Mouse (Mus musculus) embryonic facial prominence, embryonic 14.5 days (tissue): Measurements from ENCODE around the gene Scgb1b10. TPM values are rescaled to one million over a fixed set of nuclear protein-coding genes. Genes with fewer than 3 reads are reported as not detected.
"Not testable (repeated sequence)": the region's sequence is repeated elsewhere in the genome, so short reads cannot be mapped to it uniquely, and the experiment has no call there.

Experiments
- ATAC-seq: fragments of 200-750 bp; cut with Nextera tagmentation; 2 replicates; pipeline ENCODE4 v1.8.0; 2017; ENCODE audit warnings: low read depth, moderate number of reproducible peaks, moderate TSS enrichment
- DNase-seq: peaks from one replicate; pipeline ENCODE4 v3.0.0-alpha.2; 2015; ENCODE audit warnings: low spot score
- H3K27ac ChIP-seq: fragments of 300-500 bp; sonication (generic); replicated peaks from 2 replicates; pipeline ENCODE4 v1.5.1; 2014; ENCODE audit warnings: low read depth, mild to moderate bottlenecking, low read length, moderate library complexity
- H3K27me3 ChIP-seq: fragments of 300-500 bp; sonication (generic); replicated peaks from 2 replicates; pipeline ENCODE4 v1.6.1; 2014; ENCODE audit warnings: low read length; ENCODE audit not compliant: control insufficient read depth, insufficient read depth
- H3K36me3 ChIP-seq: fragments of 300-500 bp; sonication (generic); 2 replicates; pipeline ENCODE4 v1.6.1; 2014; ENCODE audit warnings: low read length, mixed read lengths; ENCODE audit not compliant: control insufficient read depth, insufficient read depth
- H3K4me1 ChIP-seq: fragments of 300-500 bp; sonication (generic); 2 replicates; pipeline ENCODE4 v1.6.1; 2014; ENCODE audit warnings: antibody characterized with exemption, low read length; ENCODE audit not compliant: control insufficient read depth, insufficient read depth
- H3K4me2 ChIP-seq: fragments of 300-500 bp; sonication (generic); 2 replicates; pipeline ENCODE4 v1.6.1; 2014; ENCODE audit warnings: low read depth, mild to moderate bottlenecking, low read length, moderate library complexity, mixed read lengths
- H3K4me3 ChIP-seq: fragments of 300-500 bp; sonication (generic); 2 replicates; pipeline ENCODE4 v1.5.1; 2014; ENCODE audit warnings: low read depth, mild to moderate bottlenecking, low read length
- H3K9ac ChIP-seq: fragments of 300-500 bp; sonication (generic); 2 replicates; pipeline ENCODE4 v1.6.1; 2014; ENCODE audit warnings: low read depth, mild to moderate bottlenecking, low read length, moderate library complexity, mixed read lengths
- H3K9me3 ChIP-seq: fragments of 300-500 bp; sonication (generic); 2 replicates; pipeline ENCODE4 v1.6.1; 2016; ENCODE audit warnings: low read length; ENCODE audit not compliant: control insufficient read depth
- polyA plus RNA-seq: library from polyadenylated mRNA; unstranded; fragments of >200 nt; fragmentation: Nextera tagmentation; extraction: Ambion mirVana; gene quantifications from 2 replicates; pipeline ENCODE4 v1.2.1, GENCODE M21; 2014

The Scgb1b10 gene
- not detected in 2 replicates for polyA plus RNA-seq

DNA sequence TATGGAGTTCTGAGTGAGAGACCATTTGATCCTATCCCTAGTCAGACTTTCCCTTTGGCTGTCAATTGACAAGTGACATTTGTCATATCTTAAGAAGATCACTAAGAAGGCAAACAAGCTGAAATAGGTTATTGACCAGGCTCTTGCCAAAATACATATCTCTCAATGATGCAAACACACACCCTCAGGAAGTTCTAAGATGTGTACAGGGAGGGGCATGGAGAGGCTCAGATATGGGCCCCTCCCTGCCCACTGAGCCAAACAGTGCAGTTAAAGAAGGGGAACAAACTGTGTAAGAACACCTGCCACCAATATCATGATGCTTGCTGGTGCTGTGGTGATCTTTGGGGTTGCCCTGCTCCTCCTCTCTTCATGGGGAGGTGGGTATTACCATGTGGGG is at the start of gene Scgb1b10:
TSS of gene Scgb1b10 (plus strand) at position 301 of the 400 bp plus-strand sequence.
- not testable (repeated sequence) for H3K9me3 ChIP-seq

More for the DNA sequence above, at the start of gene Scgb1b10:
- ATAC-seq, H3K4me3 ChIP-seq, DNase-seq, H3K36me3 ChIP-seq, H3K9ac ChIP-seq, H3K4me2 ChIP-seq, H3K27me3 ChIP-seq, H3K4me1 ChIP-seq, H3K27ac ChIP-seq: not testable (repeated sequence)

Other genes with a start within 250 kb of the Scgb1b10 start
- not detected in 2 replicates for gene Scgb2b11, start 110.3 kb downstream of the Scgb1b10 start, polyA plus RNA-seq
- not detected in 2 replicates for gene Scgb1b11, start 122.0 kb downstream of the Scgb1b10 start, polyA plus RNA-seq
- not detected in 2 replicates for gene Scgb2b12, start 226.4 kb downstream of the Scgb1b10 start, polyA plus RNA-seq
- gene Scgb1b12, start 233.3 kb downstream of the Scgb1b10 start, polyA plus RNA-seq, result not detected in 2 replicates